Mouse (Mus musculus): Measurements from ENCODE around the gene Samsn1. TPM values are rescaled to one million over a fixed set of nuclear protein-coding genes. Genes with fewer than 3 reads are reported as not detected.

The Samsn1 gene
- polyA plus RNA-seq, 1 experiment from 2014 or later = 1.3 TPM

GRCm38 (mm10) chr16:76000127-76000526 is 22.0 kb downstream of the Samsn1 start:
- H3K9ac ChIP-seq = no peak overlapping the region
- no peaks in the 10 kb centered on the region for H3K27me3 ChIP-seq (replicated peaks)
- 0 out of 2 replicates have a peak, but pooled peaks cover 3% of the 10 kb centered on the region for H3K4me1 ChIP-seq
- H3K9me3 ChIP-seq = no peaks in the 10 kb centered on the region
- ATAC-seq (replicated peaks) = no peak
- H3K27ac ChIP-seq = no peak overlapping the region
- H3K36me3 ChIP-seq (replicated peaks) = no peaks in the 10 kb centered on the region
- no peak overlapping the region for H3K4me3 ChIP-seq
- 84% methylated on average over 9 of the region's 9 CpGs for WGBS
- H3K4me2 ChIP-seq = no peak overlapping the region

GRCm38 (mm10) chr16:75990173-75990572 is 31.9 kb downstream of the Samsn1 start:
- H3K4me3 ChIP-seq = no peak overlapping the region
- H3K36me3 ChIP-seq (replicated peaks) = no peaks in the 10 kb centered on the region
- WGBS = 82% methylated on average over 1 of the region's 1 CpGs
- no peaks in the 10 kb centered on the region for H3K27me3 ChIP-seq (replicated peaks)
- H3K9ac ChIP-seq = no peak overlapping the region
- no peaks in the 10 kb centered on the region for H3K9me3 ChIP-seq
- no peak overlapping the region for H3K4me2 ChIP-seq
- no peaks in the 10 kb centered on the region for H3K4me1 ChIP-seq
- ATAC-seq (replicated peaks) = no peak
- no peak overlapping the region for H3K27ac ChIP-seq

DNA sequence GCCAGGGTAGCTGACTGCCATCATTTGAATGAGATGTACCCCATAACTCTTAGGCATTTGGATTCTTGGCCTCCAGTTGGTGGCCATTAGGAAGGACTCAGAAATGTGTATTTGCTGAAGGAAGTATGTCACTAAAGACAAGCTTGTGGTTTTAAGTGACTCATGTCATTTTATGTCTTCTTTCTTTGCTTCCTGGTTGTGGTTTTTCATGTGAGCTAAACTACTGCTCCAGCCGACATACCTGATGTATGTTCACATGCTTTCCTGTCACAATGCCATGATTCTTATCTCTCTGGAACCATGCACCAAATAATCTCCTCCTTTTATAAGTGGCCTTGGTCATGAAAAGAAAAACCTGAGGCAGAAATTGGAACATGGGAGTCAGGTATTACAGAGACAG is 38.2 kb downstream of the Samsn1 start:
- 93% methylated on average over 1 of the region's 1 CpGs for WGBS
- H3K4me3 ChIP-seq = no peak overlapping the region
- H3K9me3 ChIP-seq = peaks cover 3% of the 10 kb centered on the region
- H3K4me1 ChIP-seq = no peaks in the 10 kb centered on the region
- H3K4me2 ChIP-seq = no peak overlapping the region
- H3K27me3 ChIP-seq (replicated peaks) = no peaks in the 10 kb centered on the region
- H3K36me3 ChIP-seq (replicated peaks) = no peaks in the 10 kb centered on the region
- H3K9ac ChIP-seq = no peak overlapping the region
- no peak overlapping the region for H3K27ac ChIP-seq
- ATAC-seq (replicated peaks) = no peak

GRCm38 (mm10) chr16:75979381-75979780 is 42.7 kb downstream of the Samsn1 start:
- no peak for ATAC-seq (replicated peaks)
- peaks cover 2% of the 10 kb centered on the region; the same call in 1 of the 2 replicates for H3K9me3 ChIP-seq
- H3K27me3 ChIP-seq (replicated peaks) = no peaks in the 10 kb centered on the region
- H3K4me2 ChIP-seq = no peak overlapping the region
- no peak overlapping the region for H3K4me3 ChIP-seq
- H3K36me3 ChIP-seq (replicated peaks) = no peaks in the 10 kb centered on the region
- H3K27ac ChIP-seq = no peak overlapping the region
- H3K4me1 ChIP-seq = no peaks in the 10 kb centered on the region
- no peak overlapping the region for H3K9ac ChIP-seq

GRCm38 (mm10) chr16:75977798-75978197 is 44.3 kb downstream of the Samsn1 start:
- Histone ChIP-seq H3K27me3 (replicated peaks) (no peaks in the 10 kb centered on the region), H3K4me3 (no peak overlapping the region), H3K4me1 (no peaks in the 10 kb centered on the region), H3K9ac (no peak overlapping the region), H3K27ac (no peak overlapping the region), H3K4me2 (no peak overlapping the region), H3K36me3 (replicated peaks) (no peaks in the 10 kb centered on the region), H3K9me3 (no peaks in the 10 kb centered on the region)
- 88% methylated on average over 5 of the region's 5 CpGs for WGBS
- ATAC-seq (replicated peaks) = no peak

- Histone ChIP-seq H3K4me3 (no peak overlapping the region), H3K9ac (no peak overlapping the region), H3K9me3 (no peaks in the 10 kb centered on the region), H3K27me3 (replicated peaks) (no peaks in the 10 kb centered on the region), H3K27ac (no peak overlapping the region), H3K4me1 (no peaks in the 10 kb centered on the region), H3K36me3 (replicated peaks) (no peaks in the 10 kb centered on the region), H3K4me2 (no peak overlapping the region)
- no peak for ATAC-seq (replicated peaks)
- 83% methylated on average over 11 of the region's 11 CpGs for WGBS
Observed at GRCm38 (mm10) chr16:75975682-75976332, 46.3 kb downstream of the Samsn1 start.

GRCm38 (mm10) chr16:75970266-75970998 is 51.6 kb downstream of the Samsn1 start:
- no peaks in the 10 kb centered on the region for H3K9me3 ChIP-seq
- H3K9ac ChIP-seq = no peak overlapping the region
- H3K4me2 ChIP-seq = no peak overlapping the region
- no peaks in the 10 kb centered on the region for H3K36me3 ChIP-seq (replicated peaks)
- no peak for ATAC-seq (replicated peaks)
- H3K4me3 ChIP-seq = no peak overlapping the region
- H3K27ac ChIP-seq = no peak overlapping the region
- no peaks in the 10 kb centered on the region for H3K4me1 ChIP-seq
- WGBS = 64% methylated on average over 6 of the region's 6 CpGs
- H3K27me3 ChIP-seq (replicated peaks) = no peaks in the 10 kb centered on the region

DNA sequence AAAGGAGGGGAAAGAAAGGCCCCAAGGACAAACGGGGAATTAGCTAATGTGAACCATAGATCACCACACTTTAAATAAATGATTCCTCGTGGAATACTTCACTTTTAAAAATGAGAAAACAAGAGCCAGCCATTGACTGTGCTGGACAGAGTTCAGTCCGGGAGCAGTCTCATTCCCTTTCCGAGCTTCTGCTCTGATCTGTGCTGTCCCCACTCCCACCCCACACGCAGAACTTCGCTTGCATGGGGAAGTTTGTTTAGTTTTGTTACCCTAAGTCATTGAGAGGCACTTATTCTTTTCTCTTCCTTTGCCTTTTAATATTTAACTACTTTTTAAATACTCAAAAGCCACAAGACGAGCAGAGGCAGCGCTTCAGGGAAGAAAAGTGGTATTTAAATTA is 60.1 kb downstream of the Samsn1 start:
- no peaks in the 10 kb centered on the region for H3K27me3 ChIP-seq (replicated peaks)
- WGBS = 75% methylated on average over 8 of the region's 8 CpGs
- no peak overlapping the region for H3K27ac ChIP-seq
- no peak overlapping the region for H3K9ac ChIP-seq
- H3K9me3 ChIP-seq = no peaks in the 10 kb centered on the region
- no peaks in the 10 kb centered on the region for H3K4me1 ChIP-seq
- no peak overlapping the region for H3K4me2 ChIP-seq
- no peak for ATAC-seq (replicated peaks)
- no peaks in the 10 kb centered on the region for H3K36me3 ChIP-seq (replicated peaks)
- H3K4me3 ChIP-seq = no peak overlapping the region

GRCm38 (mm10) chr16:75961487-75961886 is 60.6 kb downstream of the Samsn1 start:
- Histone ChIP-seq H3K4me3 (no peak overlapping the region), H3K27me3 (replicated peaks) (no peaks in the 10 kb centered on the region), H3K36me3 (replicated peaks) (no peaks in the 10 kb centered on the region), H3K9ac (no peak overlapping the region), H3K27ac (no peak overlapping the region), H3K4me2 (no peak overlapping the region), H3K4me1 (no peaks in the 10 kb centered on the region), H3K9me3 (no peaks in the 10 kb centered on the region)
- WGBS = 69% methylated on average over 5 of the region's 5 CpGs
- ATAC-seq (replicated peaks) = no peak

- Histone ChIP-seq H3K36me3 (replicated peaks) (no peaks in the 10 kb centered on the region), H3K4me2 (no peak overlapping the region), H3K4me3 (no peak overlapping the region), H3K27me3 (replicated peaks) (no peaks in the 10 kb centered on the region), H3K9me3 (no peaks in the 10 kb centered on the region), H3K9ac (no peak overlapping the region), H3K27ac (no peak overlapping the region), H3K4me1 (no peaks in the 10 kb centered on the region)
- ATAC-seq (replicated peaks) = no peak
- WGBS = 90% methylated on average over 7 of the region's 7 CpGs
Observed at GRCm38 (mm10) chr16:75961036-75961435, 61.0 kb downstream of the Samsn1 start.

DNA sequence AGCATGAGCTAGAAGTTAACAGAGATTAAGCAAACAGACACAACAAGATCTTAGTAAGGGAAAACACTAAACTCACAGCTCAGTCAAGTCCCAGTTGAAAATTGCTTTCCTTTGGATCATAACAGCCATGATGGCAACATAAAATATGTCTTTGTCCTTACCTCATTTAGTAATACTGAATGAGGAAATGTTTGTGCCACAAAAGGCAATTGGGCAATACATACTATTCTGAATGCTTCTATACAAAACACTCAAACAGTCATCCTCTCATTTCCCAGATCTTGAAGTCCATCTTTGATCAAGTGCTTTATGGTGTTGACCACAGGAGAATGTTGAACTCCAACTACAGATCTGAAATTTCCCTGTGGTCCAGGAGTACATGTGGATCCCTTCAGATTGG is 88.7 kb downstream of the Samsn1 start:
- no peaks in the 10 kb centered on the region for H3K9me3 ChIP-seq
- no peaks in the 10 kb centered on the region for H3K4me1 ChIP-seq
- no peak overlapping the region for H3K4me2 ChIP-seq
- no peak overlapping the region for H3K4me3 ChIP-seq
- H3K27me3 ChIP-seq (replicated peaks) = no peaks in the 10 kb centered on the region
- H3K27ac ChIP-seq = no peak overlapping the region
- H3K36me3 ChIP-seq (replicated peaks) = no peaks in the 10 kb centered on the region
- no peak overlapping the region for H3K9ac ChIP-seq
- ATAC-seq (replicated peaks) = no peak

- Histone ChIP-seq H3K4me2 (no peak overlapping the region), H3K9ac (no peak overlapping the region), H3K4me1 (no peaks in the 10 kb centered on the region), H3K9me3 (no peaks in the 10 kb centered on the region), H3K27ac (no peak overlapping the region), H3K36me3 (replicated peaks) (no peaks in the 10 kb centered on the region), H3K4me3 (no peak overlapping the region), H3K27me3 (replicated peaks) (no peaks in the 10 kb centered on the region)
- 67% methylated on average over 4 of the region's 4 CpGs for WGBS
- no peak for ATAC-seq (replicated peaks)
Observed at GRCm38 (mm10) chr16:75930222-75930553, 91.9 kb downstream of the Samsn1 start.

DNA sequence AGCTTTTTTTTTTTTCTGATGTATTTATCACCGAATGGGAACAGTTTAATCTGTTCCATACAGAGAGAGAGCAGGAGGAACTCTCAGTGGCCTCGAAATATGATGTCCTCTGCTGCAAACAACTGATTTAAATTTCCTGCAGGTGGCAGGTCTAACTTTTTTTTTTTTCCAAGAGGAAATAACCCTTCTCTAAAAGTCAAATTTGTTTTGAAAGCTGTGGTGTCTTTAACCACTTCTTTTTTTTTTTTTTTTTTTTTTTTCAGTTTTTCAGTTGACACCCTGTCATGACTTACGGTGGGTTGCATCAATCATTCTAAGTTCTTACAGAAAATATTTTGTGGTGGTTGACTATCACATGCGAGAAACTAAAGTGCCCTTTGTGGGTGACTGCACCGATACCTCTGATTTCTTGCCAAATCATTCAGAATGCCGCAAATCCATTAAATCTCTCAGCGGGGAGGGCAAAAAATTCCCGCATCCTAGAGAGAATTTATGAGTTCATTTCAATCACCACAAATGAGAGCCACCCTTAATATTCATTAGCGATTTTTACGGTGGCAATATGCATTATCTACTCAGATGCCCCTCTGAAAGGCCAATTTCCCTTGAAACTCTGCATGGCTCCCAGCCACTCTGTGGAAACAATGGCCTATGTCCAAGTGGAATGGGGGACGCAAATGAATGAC is 92.4 kb downstream of the Samsn1 start:
- Histone ChIP-seq H3K4me3 (no peak overlapping the region), H3K27ac (no peak overlapping the region), H3K4me2 (no peak overlapping the region), H3K27me3 (replicated peaks) (no peaks in the 10 kb centered on the region), H3K4me1 (no peaks in the 10 kb centered on the region), H3K9ac (no peak overlapping the region), H3K36me3 (replicated peaks) (no peaks in the 10 kb centered on the region), H3K9me3 (no peaks in the 10 kb centered on the region)
- 63% methylated on average over 11 of the region's 11 CpGs for WGBS
- no peak for ATAC-seq (replicated peaks)
